Mouse (Mus musculus): ENCODE data around the gene Prrc2a.

Gene Prrc2a

DNA sequence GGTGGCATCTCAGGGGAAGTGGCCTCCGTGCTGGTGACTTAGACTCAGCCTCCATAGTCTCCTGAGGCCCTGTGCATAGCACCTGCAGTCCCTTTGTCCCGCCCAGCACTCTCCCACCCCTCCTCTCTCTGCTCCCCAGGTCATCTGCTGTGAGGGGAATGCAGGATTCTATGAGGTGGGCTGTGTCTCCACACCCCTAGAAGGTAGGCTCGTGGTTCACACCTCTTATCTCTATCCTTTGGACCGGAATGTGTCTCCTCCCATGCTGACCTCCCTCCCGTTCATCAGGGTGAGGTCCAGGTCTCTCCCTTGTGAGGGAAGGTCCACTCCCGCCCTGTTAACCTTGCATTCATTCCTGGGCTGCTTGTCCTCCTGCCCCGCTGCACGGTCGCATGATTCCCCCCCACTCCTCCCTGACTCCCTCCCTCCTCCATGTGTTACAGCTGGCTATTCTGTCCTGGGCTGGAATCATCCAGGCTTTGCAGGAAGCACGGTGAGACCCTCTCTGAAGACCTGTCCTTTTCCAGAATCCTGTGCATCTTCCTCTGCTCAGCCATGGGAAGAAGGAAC is 64.4 kb downstream of the Prrc2a start:
- no peak for DNase-seq

Measured in cerebellum, adult 11 months (tissue).